Mouse (Mus musculus) adrenal gland, postnatal 36 days (tissue): ENCODE results near the gene Exoc6. TPM values are rescaled to one million over a fixed set of nuclear protein-coding genes. Genes with fewer than 3 reads are reported as not detected.

Experiments used
- DNase-seq, 2 experiments: peaks; one replicate each; pipeline ENCODE4 v3.0.0; 2021; ENCODE audit warnings: mixed read lengths in 1 of 2
- total RNA-seq, 2 experiments: library from RNA; stranded (reverse); gene quantifications; 2 replicates each; pipeline ENCODE4 v1.2.3; 2021

Gene Exoc6
- total RNA-seq, 2 experiments from 2014 or later, result 16.7 to 24.6 TPM

DNA sequence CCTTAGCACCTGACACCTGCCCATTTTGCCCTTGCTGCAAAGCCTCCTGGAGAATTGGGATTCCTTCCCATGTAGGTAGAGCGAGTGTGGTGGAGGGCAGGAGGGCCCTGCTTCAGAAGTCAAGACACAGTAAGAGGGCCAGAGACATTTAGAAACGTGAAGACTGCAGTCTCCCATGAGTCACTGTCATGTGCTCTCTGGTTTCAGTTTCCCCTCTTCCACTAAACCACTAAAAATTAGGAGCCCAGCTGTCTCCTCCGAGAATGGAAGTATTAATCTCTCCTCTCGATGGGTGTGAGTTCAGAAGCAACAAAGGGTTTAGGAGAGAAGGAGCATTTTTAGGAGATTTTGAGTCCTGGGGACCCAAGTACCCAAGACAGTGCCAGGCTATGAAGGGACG is 139.3 kb downstream of the Exoc6 start:
- DNase-seq, result no peak

DNA sequence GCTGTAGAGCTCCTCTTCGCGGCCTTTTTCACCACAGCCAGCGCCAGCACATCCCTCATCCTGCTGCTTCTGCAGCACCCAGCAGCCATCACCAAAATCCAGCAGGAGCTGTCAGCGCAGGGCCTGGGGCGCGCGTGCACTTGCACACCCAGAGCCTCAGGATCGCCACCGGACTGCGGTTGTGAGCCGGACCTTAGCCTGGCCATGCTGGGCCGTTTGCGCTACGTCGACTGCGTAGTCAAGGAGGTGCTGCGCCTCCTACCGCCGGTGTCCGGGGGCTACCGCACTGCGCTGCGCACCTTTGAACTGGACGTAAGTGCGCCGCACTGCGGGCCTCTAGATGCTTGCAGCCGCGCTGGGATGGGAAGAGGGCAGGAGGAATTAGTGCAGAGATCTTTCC is 140.5 kb downstream of the Exoc6 start:
- DNase-seq, result peak; percentile 32 to 43

GRCm38 (mm10) chr19:37692879-37693278 is 142.7 kb downstream of the Exoc6 start:
- DNase-seq, result peak; percentile 33 to 44

DNA sequence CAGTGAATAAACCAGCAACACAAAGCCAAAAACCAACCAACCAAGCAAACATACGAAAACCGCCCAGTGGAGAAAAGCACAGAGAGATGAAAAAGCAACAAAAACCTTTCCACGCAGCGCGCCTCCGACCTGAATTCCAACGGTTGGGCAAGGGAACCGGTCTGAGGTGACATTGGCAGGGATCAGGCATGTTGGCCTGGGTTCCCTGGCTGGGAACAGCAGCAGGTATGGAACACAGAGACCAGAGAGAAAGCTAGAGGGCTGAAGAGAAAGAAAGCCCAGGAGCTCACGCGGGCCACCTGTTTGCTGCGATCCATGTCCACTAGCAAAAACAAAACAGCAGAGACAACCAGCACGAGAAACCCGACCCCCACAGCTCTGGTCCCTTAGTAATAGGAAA is 144.9 kb downstream of the Exoc6 start:
- DNase-seq, result no peak

GRCm38 (mm10) chr19:37695762-37696602 is 145.8 kb downstream of the Exoc6 start:
- no peak for DNase-seq

DNA sequence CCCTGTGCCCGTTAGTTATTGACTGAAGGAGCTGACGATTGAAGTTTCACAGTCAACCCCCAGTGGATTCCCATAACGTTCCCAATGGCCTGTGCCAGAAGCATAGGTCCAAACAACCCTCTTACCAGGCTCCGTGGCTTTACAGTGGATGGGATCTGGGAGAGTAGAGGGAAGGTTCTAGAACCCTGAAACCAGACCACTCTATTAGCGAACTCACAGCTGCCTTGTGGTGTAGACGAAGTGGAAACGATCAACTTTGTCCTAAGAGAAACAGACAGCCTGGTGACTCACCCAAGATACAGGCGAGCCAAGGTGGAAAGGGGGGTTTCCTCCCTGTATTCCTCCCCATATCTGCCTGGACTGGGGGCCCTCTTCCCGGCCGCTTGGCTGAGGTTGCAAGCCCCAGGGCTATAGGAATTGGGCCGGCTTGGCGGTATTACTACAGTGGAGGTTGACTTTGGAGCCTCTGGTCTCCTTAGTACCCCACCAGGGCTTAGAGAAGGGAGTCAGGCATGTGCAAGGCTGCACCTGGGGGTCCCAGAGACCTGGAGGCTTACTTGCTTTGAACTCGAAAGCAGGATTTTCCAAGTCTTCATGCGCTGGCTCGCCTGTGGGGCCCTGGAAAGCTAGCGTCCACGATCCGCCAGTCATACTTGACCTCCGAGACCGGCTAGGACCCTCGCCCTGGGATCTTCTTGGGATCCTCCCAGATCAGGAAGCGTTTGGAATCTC is 146.6 kb downstream of the Exoc6 start:
- DNase-seq, result no peak

DNA sequence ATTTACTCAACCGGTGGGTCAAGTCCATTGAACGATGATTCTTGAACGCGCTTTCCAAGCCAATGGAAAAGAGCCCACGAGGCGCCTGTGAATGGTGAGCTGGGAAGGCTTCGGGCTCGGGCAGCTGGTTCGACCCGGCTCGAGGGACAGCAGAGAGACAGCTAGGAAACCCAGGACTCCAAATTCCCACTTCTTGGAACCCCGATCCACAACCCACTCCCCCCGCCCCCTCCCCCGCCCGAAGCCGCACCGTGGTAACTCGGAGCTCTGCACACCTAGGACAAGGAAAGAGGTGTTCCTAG is 147.1 kb downstream of the Exoc6 start:
- DNase-seq, result no peak

DNA sequence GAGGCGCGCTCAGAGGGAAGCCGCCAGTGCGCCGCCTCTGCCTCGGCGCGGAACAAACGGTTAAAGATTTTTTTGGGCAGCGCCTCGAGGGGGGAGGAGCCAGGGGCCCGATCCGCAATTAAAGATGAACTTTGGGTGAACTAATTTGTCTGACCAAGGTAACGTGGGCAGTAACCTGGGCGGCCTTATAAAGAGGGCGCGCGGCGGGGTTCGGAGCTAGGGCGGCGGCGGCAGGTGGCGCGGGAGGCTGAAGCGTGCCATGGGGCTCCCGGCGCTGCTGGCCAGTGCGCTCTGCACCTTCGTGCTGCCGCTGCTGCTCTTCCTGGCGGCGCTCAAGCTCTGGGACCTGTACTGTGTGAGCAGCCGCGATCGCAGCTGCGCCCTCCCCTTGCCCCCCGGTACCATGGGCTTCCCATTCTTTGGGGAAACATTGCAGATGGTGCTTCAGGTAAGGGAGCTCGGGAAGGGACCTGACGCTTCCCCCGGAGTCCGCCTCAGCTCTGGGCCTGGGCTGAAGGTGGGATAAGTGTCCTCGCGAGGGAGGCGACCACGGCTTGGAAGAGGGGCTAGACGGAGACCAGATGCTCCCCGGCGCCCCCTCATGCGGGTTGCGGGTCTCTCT is 147.5 kb downstream of the Exoc6 start, which contains the start of gene Cyp26a1:
TSS of gene Cyp26a1 (plus strand) at position 148 of the 622 bp plus-strand sequence.
- DNase-seq, result no peak

- DNase-seq, result no peak
Observed at GRCm38 (mm10) chr19:37698273-37699160, 148.3 kb downstream of the Exoc6 start.

GRCm38 (mm10) chr19:37699711-37700110 is 149.5 kb downstream of the Exoc6 start:
- no peak for DNase-seq

DNA sequence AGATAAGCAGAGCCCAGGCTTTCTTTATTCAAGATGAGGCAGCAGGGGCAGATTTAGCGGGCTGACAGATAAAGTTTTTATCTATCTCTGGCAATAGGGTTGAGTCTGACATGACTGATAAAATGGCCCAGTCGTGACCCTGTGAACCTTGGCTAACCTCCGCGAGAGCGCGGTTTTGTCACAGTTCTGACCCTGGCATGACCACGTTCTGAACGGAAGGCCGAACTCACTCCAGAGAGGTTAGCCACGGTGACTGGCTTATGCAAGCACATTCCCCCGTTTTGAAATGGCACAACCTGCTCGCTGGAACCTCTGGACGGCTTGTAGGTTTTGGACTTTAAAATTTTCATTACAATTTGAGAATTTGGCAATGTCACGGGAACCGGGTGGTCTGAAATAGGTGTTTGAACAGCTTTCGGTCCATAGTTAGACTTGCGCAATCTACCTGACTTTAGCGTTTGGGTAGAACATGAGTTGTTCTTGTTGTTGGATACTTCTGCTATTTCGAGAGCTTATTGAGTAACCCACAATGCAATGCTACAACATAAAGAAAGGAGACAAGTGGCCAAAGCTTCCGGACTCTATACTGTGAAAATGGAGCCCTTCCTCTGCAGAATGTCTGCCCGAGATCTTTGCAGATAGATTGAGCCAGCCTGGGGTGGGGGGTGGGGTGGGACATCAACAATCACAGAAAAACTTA is 152.3 kb downstream of the Exoc6 start:
- peak; percentile 62 to 84 for DNase-seq

GRCm38 (mm10) chr19:37703902-37704509 is 153.8 kb downstream of the Exoc6 start:
- peak; percentile 78 to 84 for DNase-seq

- DNase-seq, result no peak
Observed at GRCm38 (mm10) chr19:37705722-37706121, 155.5 kb downstream of the Exoc6 start.

- no peak for DNase-seq
Observed at GRCm38 (mm10) chr19:37714681-37715080, 164.5 kb downstream of the Exoc6 start.

GRCm38 (mm10) chr19:37715980-37716379 is 165.8 kb downstream of the Exoc6 start:
- no peak for DNase-seq

- no peak for DNase-seq
Observed at GRCm38 (mm10) chr19:37716524-37717175, 166.4 kb downstream of the Exoc6 start.

DNA sequence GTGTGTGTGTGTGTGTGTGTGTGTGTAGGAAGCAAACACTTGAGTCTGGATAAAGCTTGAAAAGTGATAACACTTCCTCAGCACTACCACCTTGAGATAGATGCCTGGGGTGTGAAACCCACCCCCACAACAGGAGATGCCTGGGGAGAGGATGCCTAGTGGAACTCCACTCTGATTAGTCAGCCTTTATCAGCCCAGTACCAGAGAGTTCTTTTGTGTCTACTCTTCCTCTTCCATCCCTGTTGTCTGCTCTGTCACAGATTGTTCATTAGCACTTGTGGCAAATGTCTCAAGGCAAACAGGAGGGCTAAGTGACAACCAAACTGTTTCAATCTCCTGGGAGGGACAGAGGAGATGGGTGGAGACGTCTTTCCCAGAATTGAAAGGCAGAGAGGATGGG is 168.9 kb downstream of the Exoc6 start:
- DNase-seq, result no peak

DNA sequence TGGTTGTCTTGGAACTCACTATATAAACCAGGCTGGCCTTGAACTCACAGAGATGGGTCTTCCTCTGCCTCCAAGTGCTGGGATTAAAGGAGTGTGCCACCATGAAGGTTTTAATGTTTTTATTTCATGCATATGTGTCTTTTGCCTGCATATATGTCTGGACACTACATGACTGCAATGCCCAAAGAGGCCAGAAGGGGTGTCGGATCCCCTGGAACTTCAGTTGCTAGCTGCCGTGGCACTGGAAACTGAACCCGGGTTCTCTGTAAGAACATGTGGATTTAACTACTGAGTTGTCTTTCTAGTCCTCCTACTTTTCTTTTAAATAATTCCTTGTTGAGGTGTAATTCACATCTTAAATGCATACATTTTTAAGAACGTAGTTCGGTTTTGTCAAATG is 174.4 kb downstream of the Exoc6 start:
- no peak for DNase-seq

DNA sequence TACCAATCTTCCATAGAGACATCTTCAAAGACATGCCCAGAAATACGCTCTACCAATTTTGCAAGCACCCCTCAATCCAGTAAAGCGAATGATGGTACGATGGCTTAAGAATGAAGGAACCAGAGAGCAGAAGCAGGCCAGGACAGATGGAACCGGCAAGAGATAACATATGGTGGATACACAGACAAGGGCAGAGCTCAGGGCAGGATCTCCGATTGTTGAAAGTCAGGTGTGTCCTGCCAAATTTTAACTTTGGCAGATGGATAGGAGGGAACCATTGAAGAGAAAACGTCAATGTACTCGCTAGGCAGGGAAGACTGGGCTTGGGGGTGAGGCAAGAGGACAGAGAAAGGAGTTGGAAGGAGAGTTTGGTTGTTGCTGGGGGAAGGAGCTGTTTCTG is 176.4 kb downstream of the Exoc6 start:
- no peak for DNase-seq

GRCm38 (mm10) chr19:37727366-37727765 is 177.1 kb downstream of the Exoc6 start:
- no peak for DNase-seq
